Mouse (Mus musculus): ENCODE data around the gene Klhl42.

Klhl42 gene

GRCm38 (mm10) chr6:147091136-147092120, at the start of gene Klhl42:
Gene Klhl42, plus strand, starts transcription at chr6:147091379.
- DNase-seq (ENCODE audit: low read depth, low spot score): peak; percentile 55

DNA sequence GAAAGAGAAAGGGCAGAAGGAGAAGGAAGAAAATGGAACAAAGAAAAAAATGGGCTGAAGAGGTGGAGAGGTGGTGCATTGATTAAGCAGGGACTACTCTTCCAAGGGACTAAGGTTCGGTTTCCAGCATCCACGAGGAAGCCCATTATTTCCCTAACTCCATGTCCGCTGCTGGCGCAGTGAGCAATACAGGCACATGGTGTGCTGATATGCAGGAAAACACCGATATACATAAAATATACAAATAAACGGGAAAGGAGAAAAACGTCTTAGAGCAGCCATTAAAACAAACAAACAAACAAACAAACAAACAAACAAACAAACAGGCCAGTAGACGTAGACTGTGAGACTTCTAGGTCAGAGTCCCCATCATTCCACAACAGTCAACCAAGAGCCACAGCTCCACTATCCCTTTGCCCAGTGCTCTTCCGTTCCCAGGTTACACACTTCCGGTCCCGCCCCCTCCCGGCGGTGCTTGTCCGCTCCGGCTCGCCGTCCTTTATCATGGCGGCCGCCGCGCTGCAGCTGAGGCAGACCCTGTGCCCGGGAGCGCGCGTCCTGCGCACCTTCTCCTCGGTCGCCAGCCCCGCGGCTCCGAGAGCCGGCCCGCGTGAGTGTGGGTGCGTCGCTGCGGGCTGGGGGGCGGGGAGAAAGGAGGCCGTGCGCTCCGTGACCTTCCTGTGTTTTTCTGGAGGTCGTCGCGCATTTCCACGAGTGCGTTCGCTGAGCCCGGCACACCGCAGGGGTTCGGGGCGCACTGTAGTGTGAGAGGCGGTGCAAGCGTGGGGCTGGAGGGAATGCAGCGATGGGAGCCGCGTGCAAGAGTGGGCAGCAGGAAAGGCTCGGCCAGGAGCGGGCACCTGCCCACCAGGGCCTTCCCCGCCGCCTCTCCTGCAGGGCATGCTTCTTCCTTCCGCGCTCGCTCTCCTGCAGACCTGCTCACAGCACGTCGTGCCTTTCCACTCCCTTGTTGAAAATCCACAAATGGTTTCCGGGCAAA, 48.6 kb upstream of the Klhl42 start, which contains the start of gene Mrps35:
Mrps35 (plus strand) TSS at position 474 of the 1,000 bp plus-strand sequence.
- peak; percentile 83 for DNase-seq (ENCODE audit: low read depth, low spot score)

GRCm38 (mm10) chr6:147043633-147044032, 47.5 kb upstream of the Klhl42 start:
- no peak for DNase-seq (ENCODE audit: low read depth, low spot score)

- DNase-seq (ENCODE audit: low read depth, low spot score): peak; percentile 45
Measured at GRCm38 (mm10) chr6:147049239-147049805, 41.9 kb upstream of the Klhl42 start.

DNA sequence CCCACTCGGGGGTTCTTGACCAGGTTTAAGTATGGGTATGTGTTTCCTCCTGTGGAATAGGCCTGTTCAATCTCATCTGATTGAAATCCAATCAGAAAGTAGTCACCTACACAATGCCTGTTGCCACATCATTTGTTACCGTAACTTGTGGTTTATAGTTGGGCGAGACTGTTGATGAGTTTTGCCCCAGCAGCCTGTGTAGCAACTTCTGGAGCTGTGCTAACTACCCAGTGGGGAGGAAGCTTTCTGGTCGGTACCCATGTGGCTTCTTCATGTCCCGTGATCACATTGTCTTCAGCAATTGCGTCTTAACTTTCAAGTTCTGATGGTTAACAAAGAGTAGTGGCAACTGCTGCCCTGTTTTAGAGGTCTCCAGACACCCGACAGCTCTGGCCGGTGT, 39.5 kb upstream of the Klhl42 start:
- DNase-seq (ENCODE audit: low read depth, low spot score): no peak

DNA sequence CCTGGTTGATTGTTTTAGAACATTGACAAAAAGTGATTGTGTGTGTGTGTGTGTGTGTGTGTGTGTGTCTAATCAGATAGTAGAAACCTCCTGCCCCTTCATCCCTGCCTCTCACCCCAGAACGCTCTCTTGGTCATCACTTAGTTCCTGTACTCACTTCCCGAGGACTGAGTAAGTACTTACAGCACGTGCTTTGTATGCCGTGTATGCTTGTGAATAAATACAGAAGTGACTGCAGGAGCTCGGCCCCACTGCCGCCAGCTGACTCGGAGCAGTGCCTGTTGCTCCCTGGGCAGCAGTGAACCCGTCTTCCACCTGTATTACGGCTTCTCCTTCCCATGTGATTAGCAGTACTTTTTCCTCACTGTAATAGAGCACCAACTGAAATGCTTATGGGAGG, 38.7 kb upstream of the Klhl42 start:
- no peak for DNase-seq (ENCODE audit: low read depth, low spot score)

DNA sequence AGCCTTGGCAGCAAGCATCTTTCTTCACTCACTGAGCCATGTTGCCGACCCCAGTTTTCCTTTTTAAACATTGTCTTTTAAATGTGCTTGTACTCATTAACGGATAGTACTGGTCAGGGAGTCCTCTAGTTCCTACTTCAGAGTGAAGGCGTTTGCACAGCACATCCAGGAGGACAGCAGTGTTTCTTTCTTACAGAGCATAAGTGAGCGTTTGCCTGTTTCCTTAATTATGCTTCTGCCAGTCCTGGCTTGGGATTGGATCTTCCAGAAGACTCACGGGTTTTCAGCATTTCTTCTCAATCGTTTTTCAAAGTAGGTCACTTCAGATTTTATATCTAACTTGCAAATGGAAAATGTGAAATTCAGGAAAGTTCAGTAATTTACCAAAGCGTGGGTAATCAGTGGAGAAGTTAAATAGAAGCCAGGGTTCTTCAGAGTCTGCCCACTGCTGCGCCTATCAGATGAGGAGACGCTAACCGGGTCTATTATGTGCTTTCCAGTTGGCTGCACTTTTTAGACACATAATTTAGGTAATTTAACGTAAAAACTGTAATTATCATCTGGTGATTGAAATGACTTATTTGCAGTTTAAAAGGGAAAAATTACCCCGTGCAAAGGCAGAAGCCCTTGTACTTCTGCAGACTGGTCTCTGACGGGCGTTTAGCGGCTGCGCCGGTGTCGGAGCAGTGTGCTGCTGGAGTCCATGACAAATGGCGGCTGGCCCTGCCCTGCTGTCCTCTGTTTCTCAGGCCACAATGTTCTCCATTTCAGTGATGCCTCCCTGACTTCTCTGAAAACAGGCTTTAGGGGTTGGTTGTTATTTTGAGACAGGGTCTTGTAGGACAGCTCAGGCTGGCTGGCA, 37.2 kb upstream of the Klhl42 start:
- DNase-seq (ENCODE audit: low read depth, low spot score): peak; percentile 52

- DNase-seq (ENCODE audit: low read depth, low spot score): no peak
Measured at GRCm38 (mm10) chr6:147055374-147055977, 35.7 kb upstream of the Klhl42 start.

GRCm38 (mm10) chr6:147059326-147059725, 31.9 kb upstream of the Klhl42 start:
- DNase-seq (ENCODE audit: low read depth, low spot score): no peak

- no peak for DNase-seq (ENCODE audit: low read depth, low spot score)
Measured at GRCm38 (mm10) chr6:147061630-147062029, 29.5 kb upstream of the Klhl42 start.

- DNase-seq (ENCODE audit: low read depth, low spot score): no peak
Measured at GRCm38 (mm10) chr6:147062034-147062433, 29.1 kb upstream of the Klhl42 start.

DNA sequence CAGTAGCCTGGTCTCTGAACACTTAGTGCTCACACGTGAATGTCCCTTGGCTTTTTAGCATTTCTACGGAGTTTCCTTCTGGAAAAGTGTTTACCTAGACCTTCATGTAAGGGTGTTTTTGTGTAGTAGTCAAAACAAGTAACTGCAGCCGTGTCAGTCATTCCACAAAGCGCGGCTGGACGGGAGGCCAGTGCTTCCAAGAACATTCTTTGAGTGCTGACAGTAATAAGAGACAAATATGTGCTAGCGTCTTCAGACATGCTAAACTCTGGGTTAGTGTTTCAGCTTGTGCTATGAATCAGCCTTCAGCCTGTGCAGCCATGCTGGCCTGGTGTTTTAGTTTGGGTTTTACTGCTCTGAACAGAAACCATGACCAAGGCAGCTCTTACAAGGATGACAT, 28.5 kb upstream of the Klhl42 start:
- DNase-seq (ENCODE audit: low read depth, low spot score): no peak

DNA sequence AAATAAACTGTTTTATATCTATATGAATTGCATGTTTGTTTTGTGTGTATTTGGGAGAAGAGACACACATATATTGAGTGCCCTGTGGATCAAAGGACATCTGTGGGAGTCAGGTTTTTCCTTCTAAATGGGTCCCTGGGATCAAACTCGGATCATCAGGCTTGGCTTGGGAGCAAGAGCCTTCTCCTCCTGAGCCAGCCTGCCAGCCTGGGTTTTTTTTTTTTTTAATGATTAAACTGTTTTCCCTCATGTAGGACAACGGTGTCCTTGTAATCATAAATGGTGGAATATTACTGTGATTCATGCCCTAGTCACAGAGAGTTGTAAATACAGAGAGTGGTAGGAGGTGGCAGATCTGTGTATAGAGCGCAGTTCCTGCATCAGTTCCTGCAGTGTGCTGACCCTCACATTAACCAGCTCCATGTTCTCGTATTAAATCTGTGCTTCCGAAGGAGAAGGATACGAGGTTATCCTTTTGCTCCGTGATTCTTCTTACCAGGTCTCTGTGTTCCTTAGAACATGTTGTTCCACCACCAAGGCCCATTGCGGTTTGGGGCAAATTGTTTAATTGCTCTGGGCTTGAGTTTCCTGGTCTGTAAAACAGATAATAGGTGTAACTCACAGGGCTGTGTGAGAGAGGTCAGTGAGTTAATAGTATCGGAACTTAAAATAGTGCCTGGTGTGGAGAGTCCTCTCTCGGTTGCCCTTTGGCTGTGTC, 26.8 kb upstream of the Klhl42 start:
- DNase-seq (ENCODE audit: low read depth, low spot score): no peak

GRCm38 (mm10) chr6:147064944-147065261, 26.3 kb upstream of the Klhl42 start:
- DNase-seq (ENCODE audit: low read depth, low spot score): no peak

- DNase-seq (ENCODE audit: low read depth, low spot score): no peak
Measured at GRCm38 (mm10) chr6:147075808-147076387, 15.3 kb upstream of the Klhl42 start.

GRCm38 (mm10) chr6:147076878-147077277, 14.3 kb upstream of the Klhl42 start:
- DNase-seq (ENCODE audit: low read depth, low spot score): no peak

DNA sequence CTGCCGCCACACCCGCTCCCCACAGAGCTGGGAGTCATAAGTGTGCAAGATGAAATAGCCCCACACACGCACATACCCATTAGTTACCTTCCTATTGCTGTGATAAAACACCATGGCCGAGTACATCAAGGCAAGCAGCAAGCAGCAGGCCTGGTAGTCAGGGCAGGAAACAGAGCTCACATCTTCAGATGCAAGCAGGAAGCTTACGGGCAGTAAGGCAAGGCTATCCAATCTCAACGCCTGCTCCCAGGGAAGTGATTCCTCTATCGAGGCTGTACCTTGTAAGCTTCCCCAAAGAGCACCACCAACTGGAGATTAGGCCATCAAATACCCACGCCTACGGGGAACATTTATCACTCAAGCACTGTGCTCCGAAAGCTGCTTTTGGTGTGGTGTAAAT, 11.3 kb upstream of the Klhl42 start:
- DNase-seq (ENCODE audit: low read depth, low spot score): no peak

GRCm38 (mm10) chr6:147085398-147086040, 5.7 kb upstream of the Klhl42 start:
- DNase-seq (ENCODE audit: low read depth, low spot score): no peak
